Mouse (Mus musculus): ENCODE data around the gene Best3. TPM values are rescaled to one million over a fixed set of nuclear protein-coding genes. Genes with fewer than 3 reads are reported as not detected.
A peak's percentile ranks its signal among the peaks of the same experiment; 100 is the strongest.

Gene Best3
- polyA plus RNA-seq, 1 experiment from 2014 or later = 0.10 TPM

- peaks cover 19% of the 10 kb centered on the region for H3K4me1 ChIP-seq
- ATAC-seq (replicated peaks) = no peak
- no peaks in the 10 kb centered on the region for H3K36me3 ChIP-seq (replicated peaks)
- H3K9ac ChIP-seq = no peak overlapping the region
- no peak overlapping the region for H3K27ac ChIP-seq
- no peak overlapping the region for H3K4me3 ChIP-seq
- 50% methylated on average over 12 of the region's 12 CpGs for WGBS
- no peak overlapping the region for H3K4me2 ChIP-seq
- H3K27me3 ChIP-seq (replicated peaks) = no peaks in the 10 kb centered on the region
- no peaks in the 10 kb centered on the region for H3K9me3 ChIP-seq
These were observed 1.3 kb upstream of the Best3 start for GRCm38 (mm10) chr10:116984836-116985235.

- H3K9me3 ChIP-seq = no peaks in the 10 kb centered on the region
- no peak overlapping the region for H3K4me2 ChIP-seq
- H3K4me1 ChIP-seq = no peaks in the 10 kb centered on the region
- no peak overlapping the region for H3K9ac ChIP-seq
- no peak overlapping the region for H3K4me3 ChIP-seq
- 90% methylated on average over 8 of the region's 8 CpGs for WGBS
- no peaks in the 10 kb centered on the region for H3K27me3 ChIP-seq (replicated peaks)
- H3K27ac ChIP-seq = no peak overlapping the region
- no peak for ATAC-seq (replicated peaks)
- no peaks in the 10 kb centered on the region for H3K36me3 ChIP-seq (replicated peaks)
These were observed 7.9 kb downstream of the Best3 start for GRCm38 (mm10) chr10:116993971-116994370.

GRCm38 (mm10) chr10:116995162-116995561 is 9.0 kb downstream of the Best3 start:
- WGBS = 82% methylated on average over 5 of the region's 5 CpGs
- H3K4me3 ChIP-seq = no peak overlapping the region
- H3K9ac ChIP-seq = no peak overlapping the region
- H3K4me2 ChIP-seq = no peak overlapping the region
- H3K27ac ChIP-seq = no peak overlapping the region
- no peak for ATAC-seq (replicated peaks)
- no peaks in the 10 kb centered on the region for H3K27me3 ChIP-seq (replicated peaks)
- H3K36me3 ChIP-seq (replicated peaks) = no peaks in the 10 kb centered on the region
- H3K9me3 ChIP-seq = no peaks in the 10 kb centered on the region
- H3K4me1 ChIP-seq = no peaks in the 10 kb centered on the region

- 66% methylated on average over 6 of the region's 6 CpGs for WGBS
- H3K27me3 ChIP-seq (replicated peaks) = no peaks in the 10 kb centered on the region
- no peak for ATAC-seq (replicated peaks)
These were observed 9.6 kb downstream of the Best3 start for GRCm38 (mm10) chr10:116995584-116996235.

GRCm38 (mm10) chr10:116996236-116996600 is 10.1 kb downstream of the Best3 start:
- H3K4me1 ChIP-seq = no peaks in the 10 kb centered on the region
- no peak overlapping the region for H3K4me2 ChIP-seq
- H3K27ac ChIP-seq = no peak overlapping the region
- 81% methylated on average over 6 of the region's 6 CpGs for WGBS
- no peak for ATAC-seq (replicated peaks)
- no peak overlapping the region for H3K4me3 ChIP-seq
- no peaks in the 10 kb centered on the region for H3K9me3 ChIP-seq
- no peak overlapping the region for H3K9ac ChIP-seq
- no peaks in the 10 kb centered on the region for H3K36me3 ChIP-seq (replicated peaks)
- H3K27me3 ChIP-seq (replicated peaks) = no peaks in the 10 kb centered on the region

More at GRCm38 (mm10) chr10:116995584-116996235, 9.6 kb downstream of the Best3 start:
- H3K9me3 ChIP-seq = no peaks in the 10 kb centered on the region
- H3K27ac ChIP-seq = no peak overlapping the region
- no peak overlapping the region for H3K4me2 ChIP-seq
- no peaks in the 10 kb centered on the region for H3K4me1 ChIP-seq
- no peak overlapping the region for H3K4me3 ChIP-seq
- no peak overlapping the region for H3K9ac ChIP-seq
- H3K36me3 ChIP-seq (replicated peaks) = no peaks in the 10 kb centered on the region

GRCm38 (mm10) chr10:116998716-116999455 is 12.8 kb downstream of the Best3 start:
- no peak overlapping the region for H3K9ac ChIP-seq
- no peak overlapping the region for H3K4me3 ChIP-seq
- 87% methylated on average over 17 of the region's 17 CpGs for WGBS
- H3K36me3 ChIP-seq (replicated peaks) = no peaks in the 10 kb centered on the region
- no peaks in the 10 kb centered on the region for H3K27me3 ChIP-seq (replicated peaks)
- H3K9me3 ChIP-seq = no peaks in the 10 kb centered on the region
- no peak overlapping the region for H3K27ac ChIP-seq
- no peaks in the 10 kb centered on the region for H3K4me1 ChIP-seq
- ATAC-seq (replicated peaks) = no peak
- no peak overlapping the region for H3K4me2 ChIP-seq

GRCm38 (mm10) chr10:117000975-117001374 is 14.9 kb downstream of the Best3 start:
- ATAC-seq (replicated peaks) = no peak
- 61% methylated on average over 12 of the region's 12 CpGs for WGBS

GRCm38 (mm10) chr10:117004695-117005094 is 18.6 kb downstream of the Best3 start:
- H3K4me3 ChIP-seq = no peak overlapping the region
- H3K4me1 ChIP-seq = peaks cover 10% of the 10 kb centered on the region; the same call in 1 of the 2 replicates
- WGBS = 51% methylated on average over 5 of the region's 5 CpGs
- no peak overlapping the region for H3K4me2 ChIP-seq
- H3K9ac ChIP-seq = no peak overlapping the region
- H3K9me3 ChIP-seq = no peaks in the 10 kb centered on the region
- no peaks in the 10 kb centered on the region for H3K27me3 ChIP-seq (replicated peaks)
- H3K27ac ChIP-seq = no peak overlapping the region
- H3K36me3 ChIP-seq (replicated peaks) = no peaks in the 10 kb centered on the region
- ATAC-seq (replicated peaks) = peak; percentile 52; the same call in 1 of the 2 replicates

More at GRCm38 (mm10) chr10:117000975-117001374, 14.9 kb downstream of the Best3 start:
- Histone ChIP-seq H3K4me1 (peaks cover 10% of the 10 kb centered on the region; the same call in 1 of the 2 replicates), H3K27ac (no peak overlapping the region), H3K4me2 (no peak overlapping the region), H3K9ac (no peak overlapping the region), H3K27me3 (replicated peaks) (no peaks in the 10 kb centered on the region), H3K4me3 (no peak overlapping the region), H3K9me3 (no peaks in the 10 kb centered on the region), H3K36me3 (replicated peaks) (no peaks in the 10 kb centered on the region)

- no peaks in the 10 kb centered on the region for H3K9me3 ChIP-seq
- no peak overlapping the region for H3K4me3 ChIP-seq
- H3K4me1 ChIP-seq = peaks cover 10% of the 10 kb centered on the region; the same call in 1 of the 2 replicates
- no peak overlapping the region for H3K27ac ChIP-seq
- 60% methylated on average over 12 of the region's 12 CpGs for WGBS
- no peaks in the 10 kb centered on the region for H3K27me3 ChIP-seq (replicated peaks)
- H3K36me3 ChIP-seq (replicated peaks) = no peaks in the 10 kb centered on the region
- no peak for ATAC-seq (replicated peaks)
- no peak overlapping the region for H3K4me2 ChIP-seq
- no peak overlapping the region for H3K9ac ChIP-seq
These were observed 19.8 kb downstream of the Best3 start for GRCm38 (mm10) chr10:117005707-117006464.

- no peak for ATAC-seq (replicated peaks)
- no peak overlapping the region for H3K4me3 ChIP-seq
- H3K9ac ChIP-seq = no peak overlapping the region
- no peak overlapping the region for H3K27ac ChIP-seq
- 93% methylated on average over 6 of the region's 6 CpGs for WGBS
- H3K4me1 ChIP-seq = peaks cover 10% of the 10 kb centered on the region; the same call in 1 of the 2 replicates
- no peaks in the 10 kb centered on the region for H3K36me3 ChIP-seq (replicated peaks)
- no peak overlapping the region for H3K4me2 ChIP-seq
- no peaks in the 10 kb centered on the region for H3K9me3 ChIP-seq
- H3K27me3 ChIP-seq (replicated peaks) = no peaks in the 10 kb centered on the region
These were observed 23.6 kb downstream of the Best3 start for GRCm38 (mm10) chr10:117009691-117010090.

- Histone ChIP-seq H3K4me3 (no peak overlapping the region), H3K9me3 (no peaks in the 10 kb centered on the region), H3K27me3 (replicated peaks) (no peaks in the 10 kb centered on the region), H3K4me1 (0 out of 2 replicates have a peak, but pooled peaks cover 3% of the 10 kb centered on the region), H3K27ac (no peak overlapping the region), H3K4me2 (no peak overlapping the region), H3K9ac (no peak overlapping the region), H3K36me3 (replicated peaks) (no peaks in the 10 kb centered on the region)
- 41% methylated on average over 8 of the region's 8 CpGs for WGBS
- no peak for ATAC-seq (replicated peaks)
These were observed 24.9 kb downstream of the Best3 start for GRCm38 (mm10) chr10:117011047-117011446.

- ATAC-seq (replicated peaks) = peak; percentile 85
- Histone ChIP-seq H3K4me3 (no peak overlapping the region), H3K9me3 (no peaks in the 10 kb centered on the region), H3K4me1 (peaks cover 12% of the 10 kb centered on the region), H3K27me3 (replicated peaks) (no peaks in the 10 kb centered on the region), H3K4me2 (peak overlapping the region; percentile 37), H3K9ac (no peak overlapping the region), H3K27ac (no peak overlapping the region), H3K36me3 (replicated peaks) (no peaks in the 10 kb centered on the region)
- 15% methylated on average over 12 of the region's 12 CpGs for WGBS
These were observed 27.7 kb downstream of the Best3 start for GRCm38 (mm10) chr10:117013689-117014390.

All from midbrain, embryonic 15.5 days (tissue).